Mouse (Mus musculus): ENCODE results near the gene Meis1.

- TF ChIP-seq CTCF (IDR thresholded peaks at IDR 0.05; ENCODE audit: low read depth, low read length) (no peak), GATA1 (IDR thresholded peaks at IDR 0.05; ENCODE audit: borderline replicate concordance, low read length) (no peak), POLR2AphosphoS5 (IDR thresholded peaks at IDR 0.05; ENCODE audit: insufficient replicate concordance, low read depth, low read length) (no peak)
Measured at GRCm38 (mm10) chr11:18846472-18846871, 172.3 kb downstream of the Meis1 start.
